Mouse (Mus musculus): Measurements from ENCODE around the gene Wdr81. TPM values are rescaled to one million over a fixed set of nuclear protein-coding genes. Genes with fewer than 3 reads are reported as not detected.

The Wdr81 gene
- polyA plus RNA-seq (2014; fragmentation: Nextera tagmentation; extraction: Ambion mirVana) = 5.3 and 6.2 TPM in 2 replicates

- Histone ChIP-seq H3K4me2 (ENCODE audit: low read depth) (peak within 1 kb of the TSS; percentile 98), H3K4me3 (ENCODE audit: low read depth, low read length) (peak within 1 kb of the TSS; percentile 62), H3K27ac (ENCODE audit: low read depth, low read length) (peak within 1 kb of the TSS; percentile 68; the same call in 1 of the 2 replicates), H3K9ac (ENCODE audit: low read length) (peak within 1 kb of the TSS; percentile 58), H3K9me3 (ENCODE audit: control insufficient read depth, low read length) (no peaks in the 10 kb centered on the region), H3K4me1 (ENCODE audit: control insufficient read depth, insufficient read depth, low read length) (peaks cover 7% of the 10 kb centered on the region), H3K27me3 (ENCODE audit: control insufficient read depth, insufficient read depth, low read length) (no peaks in the 10 kb centered on the region), H3K36me3 (ENCODE audit: control insufficient read depth, insufficient read depth, low read length) (no peaks in the 10 kb centered on the region)
- peak; percentile 90 for DNase-seq (ENCODE audit: low spot score)
- ATAC-seq (ENCODE audit: insufficient read depth, low FRiP score, low TSS enrichment) = peak; percentile 95
- WGBS = 2% methylated on average over 56 of the region's 56 CpGs
Observed at GRCm38 (mm10) chr11:75453991-75454930, at the start of gene Wdr81. TSS of gene Wdr81 (minus strand) at chr11:75454717.

- ATAC-seq (ENCODE audit: insufficient read depth, low FRiP score, low TSS enrichment) (no peak), DNase-seq (ENCODE audit: low spot score) (no peak)
- no peaks in the 10 kb centered on the region for H3K9me3 ChIP-seq (ENCODE audit: control insufficient read depth, low read length)
- no peak overlapping the region for H3K9ac ChIP-seq (ENCODE audit: low read length)
- H3K27me3 ChIP-seq (ENCODE audit: control insufficient read depth, insufficient read depth, low read length) = no peaks in the 10 kb centered on the region
- H3K4me1 ChIP-seq (ENCODE audit: control insufficient read depth, insufficient read depth, low read length) = no peaks in the 10 kb centered on the region
- H3K36me3 ChIP-seq (ENCODE audit: control insufficient read depth, insufficient read depth, low read length) = peaks cover 73% of the 10 kb centered on the region
- no peak overlapping the region for H3K4me2 ChIP-seq (ENCODE audit: low read depth)
- 94% methylated on average over 1 of the region's 1 CpGs for WGBS
- H3K27ac ChIP-seq (ENCODE audit: low read depth, low read length) = no peak overlapping the region
- H3K4me3 ChIP-seq (ENCODE audit: low read depth, low read length) = no peak overlapping the region
Observed at GRCm38 (mm10) chr11:75498126-75498525, 43.6 kb upstream of the Wdr81 start.

GRCm38 (mm10) chr11:75494296-75495049, 40.0 kb upstream of the Wdr81 start:
- Histone ChIP-seq H3K27ac (ENCODE audit: low read depth, low read length) (no peak overlapping the region), H3K36me3 (ENCODE audit: control insufficient read depth, insufficient read depth, low read length) (peaks cover 69% of the 10 kb centered on the region), H3K4me2 (ENCODE audit: low read depth) (no peak overlapping the region), H3K27me3 (ENCODE audit: control insufficient read depth, insufficient read depth, low read length) (no peaks in the 10 kb centered on the region), H3K9ac (ENCODE audit: low read length) (no peak overlapping the region), H3K9me3 (ENCODE audit: control insufficient read depth, low read length) (no peaks in the 10 kb centered on the region), H3K4me1 (ENCODE audit: control insufficient read depth, insufficient read depth, low read length) (no peaks in the 10 kb centered on the region), H3K4me3 (ENCODE audit: low read depth, low read length) (no peak overlapping the region)
- 96% methylated on average over 10 of the region's 10 CpGs for WGBS
- DNase-seq (ENCODE audit: low spot score) (no peak), ATAC-seq (ENCODE audit: insufficient read depth, low FRiP score, low TSS enrichment) (no peak)

GRCm38 (mm10) chr11:75487496-75487895, 33.0 kb upstream of the Wdr81 start:
- Histone ChIP-seq H3K4me1 (ENCODE audit: control insufficient read depth, insufficient read depth, low read length) (peaks cover 8% of the 10 kb centered on the region), H3K27ac (ENCODE audit: low read depth, low read length) (no peak overlapping the region), H3K9ac (ENCODE audit: low read length) (peak overlapping the region; percentile 97), H3K27me3 (ENCODE audit: control insufficient read depth, insufficient read depth, low read length) (no peaks in the 10 kb centered on the region), H3K4me2 (ENCODE audit: low read depth) (peak overlapping the region; percentile 76), H3K9me3 (ENCODE audit: control insufficient read depth, low read length) (no peaks in the 10 kb centered on the region), H3K4me3 (ENCODE audit: low read depth, low read length) (peak overlapping the region; percentile 99), H3K36me3 (ENCODE audit: control insufficient read depth, insufficient read depth, low read length) (peaks cover 24% of the 10 kb centered on the region)
- DNase-seq (ENCODE audit: low spot score) (no peak), ATAC-seq (ENCODE audit: insufficient read depth, low FRiP score, low TSS enrichment) (no peak)
- WGBS = 48% methylated on average over 6 of the region's 6 CpGs

GRCm38 (mm10) chr11:75486601-75487285, 32.2 kb upstream of the Wdr81 start, which contains the start of gene Prpf8:
TSS of gene Prpf8 (plus strand) at chr11:75486816.
- peaks cover 18% of the 10 kb centered on the region for H3K36me3 ChIP-seq (ENCODE audit: control insufficient read depth, insufficient read depth, low read length)
- H3K4me2 ChIP-seq (ENCODE audit: low read depth) = peak within 1 kb of the TSS; percentile 76
- ATAC-seq (ENCODE audit: insufficient read depth, low FRiP score, low TSS enrichment) = peak; percentile 99
- H3K27me3 ChIP-seq (ENCODE audit: control insufficient read depth, insufficient read depth, low read length) = no peaks in the 10 kb centered on the region
- peak within 1 kb of the TSS; percentile 99 for H3K4me3 ChIP-seq (ENCODE audit: low read depth, low read length)
- H3K4me1 ChIP-seq (ENCODE audit: control insufficient read depth, insufficient read depth, low read length) = peaks cover 8% of the 10 kb centered on the region
- H3K27ac ChIP-seq (ENCODE audit: low read depth, low read length) = peak within 1 kb of the TSS; percentile 62; the same call in 1 of the 2 replicates
- H3K9ac ChIP-seq (ENCODE audit: low read length) = peak within 1 kb of the TSS; percentile 97
- under 1% methylated on average over 50 of the region's 52 CpGs for WGBS
- H3K9me3 ChIP-seq (ENCODE audit: control insufficient read depth, low read length) = no peaks in the 10 kb centered on the region
- peak; percentile 96 for DNase-seq (ENCODE audit: low spot score)

GRCm38 (mm10) chr11:75486192-75486591, 31.7 kb upstream of the Wdr81 start:
- Histone ChIP-seq H3K4me1 (ENCODE audit: control insufficient read depth, insufficient read depth, low read length) (peaks cover 8% of the 10 kb centered on the region), H3K4me3 (ENCODE audit: low read depth, low read length) (peak overlapping the region; percentile 99; the same call in 1 of the 2 replicates), H3K4me2 (ENCODE audit: low read depth) (peak overlapping the region; percentile 20; the same call in 1 of the 2 replicates), H3K36me3 (ENCODE audit: control insufficient read depth, insufficient read depth, low read length) (peaks cover 12% of the 10 kb centered on the region), H3K27me3 (ENCODE audit: control insufficient read depth, insufficient read depth, low read length) (no peaks in the 10 kb centered on the region), H3K9me3 (ENCODE audit: control insufficient read depth, low read length) (no peaks in the 10 kb centered on the region), H3K27ac (ENCODE audit: low read depth, low read length) (no peak overlapping the region), H3K9ac (ENCODE audit: low read length) (no peak overlapping the region)
- DNase-seq (ENCODE audit: low spot score) (no peak), ATAC-seq (ENCODE audit: insufficient read depth, low FRiP score, low TSS enrichment) (no peak)
- whole genome bisulfite sequencing = 23% methylated on average over 3 of the region's 3 CpGs

GRCm38 (mm10) chr11:75473376-75473775, 18.9 kb upstream of the Wdr81 start:
- WGBS = 73% methylated on average over 7 of the region's 7 CpGs
- Histone ChIP-seq H3K4me3 (ENCODE audit: low read depth, low read length) (no peak overlapping the region), H3K4me2 (ENCODE audit: low read depth) (no peak overlapping the region), H3K9me3 (ENCODE audit: control insufficient read depth, low read length) (no peaks in the 10 kb centered on the region), H3K36me3 (ENCODE audit: control insufficient read depth, insufficient read depth, low read length) (no peaks in the 10 kb centered on the region), H3K27me3 (ENCODE audit: control insufficient read depth, insufficient read depth, low read length) (no peaks in the 10 kb centered on the region), H3K4me1 (ENCODE audit: control insufficient read depth, insufficient read depth, low read length) (no peaks in the 10 kb centered on the region), H3K27ac (ENCODE audit: low read depth, low read length) (no peak overlapping the region), H3K9ac (ENCODE audit: low read length) (no peak overlapping the region)
- no peak for DNase-seq (ENCODE audit: low spot score)
- no peak for ATAC-seq (ENCODE audit: insufficient read depth, low FRiP score, low TSS enrichment)

- no peak overlapping the region for H3K9ac ChIP-seq (ENCODE audit: low read length)
- no peak for DNase-seq (ENCODE audit: low spot score)
- WGBS = 89% methylated on average over 11 of the region's 11 CpGs
Observed at GRCm38 (mm10) chr11:75472469-75473081, 18.1 kb upstream of the Wdr81 start.

More at GRCm38 (mm10) chr11:75472469-75473081, 18.1 kb upstream of the Wdr81 start:
- no peaks in the 10 kb centered on the region for H3K4me1 ChIP-seq (ENCODE audit: control insufficient read depth, insufficient read depth, low read length)
- H3K4me2 ChIP-seq (ENCODE audit: low read depth) = no peak overlapping the region
- H3K9me3 ChIP-seq (ENCODE audit: control insufficient read depth, low read length) = no peaks in the 10 kb centered on the region
- H3K4me3 ChIP-seq (ENCODE audit: low read depth, low read length) = no peak overlapping the region
- H3K27ac ChIP-seq (ENCODE audit: low read depth, low read length) = no peak overlapping the region
- no peaks in the 10 kb centered on the region for H3K36me3 ChIP-seq (ENCODE audit: control insufficient read depth, insufficient read depth, low read length)
- H3K27me3 ChIP-seq (ENCODE audit: control insufficient read depth, insufficient read depth, low read length) = no peaks in the 10 kb centered on the region
- ATAC-seq (ENCODE audit: insufficient read depth, low FRiP score, low TSS enrichment) = no peak

Measured in neural tube, embryonic 11.5 days (tissue).